Mouse (Mus musculus): Measurements from ENCODE around the gene Kif6. TPM values are rescaled to one million over a fixed set of nuclear protein-coding genes. Genes with fewer than 3 reads are reported as not detected.

Kif6 gene
- total RNA-seq, 2 experiments from 2014 or later: 0.38 to 0.46 TPM

DNA sequence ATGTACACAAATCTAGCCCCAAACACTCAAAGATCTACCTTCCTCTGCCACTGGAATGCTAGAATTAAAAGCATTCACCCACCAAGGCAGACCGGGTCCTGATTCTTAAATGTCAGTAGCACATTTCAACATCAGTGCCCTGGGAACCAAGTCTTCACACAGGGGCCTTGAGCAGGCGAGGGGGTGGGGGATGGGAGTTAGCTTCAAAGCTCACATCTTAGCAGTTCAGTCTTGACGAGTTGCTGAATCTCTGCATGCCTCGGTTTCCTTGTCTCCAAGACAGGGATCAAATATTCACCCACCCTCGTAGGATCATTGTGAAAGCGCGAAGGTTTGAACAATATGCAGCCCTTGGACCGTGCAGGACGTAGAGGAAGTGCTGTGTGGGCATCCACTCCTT, 172.4 kb downstream of the Kif6 start:
- DNase-seq (ENCODE audit: low spot score in 2 of 2): no peak

DNA sequence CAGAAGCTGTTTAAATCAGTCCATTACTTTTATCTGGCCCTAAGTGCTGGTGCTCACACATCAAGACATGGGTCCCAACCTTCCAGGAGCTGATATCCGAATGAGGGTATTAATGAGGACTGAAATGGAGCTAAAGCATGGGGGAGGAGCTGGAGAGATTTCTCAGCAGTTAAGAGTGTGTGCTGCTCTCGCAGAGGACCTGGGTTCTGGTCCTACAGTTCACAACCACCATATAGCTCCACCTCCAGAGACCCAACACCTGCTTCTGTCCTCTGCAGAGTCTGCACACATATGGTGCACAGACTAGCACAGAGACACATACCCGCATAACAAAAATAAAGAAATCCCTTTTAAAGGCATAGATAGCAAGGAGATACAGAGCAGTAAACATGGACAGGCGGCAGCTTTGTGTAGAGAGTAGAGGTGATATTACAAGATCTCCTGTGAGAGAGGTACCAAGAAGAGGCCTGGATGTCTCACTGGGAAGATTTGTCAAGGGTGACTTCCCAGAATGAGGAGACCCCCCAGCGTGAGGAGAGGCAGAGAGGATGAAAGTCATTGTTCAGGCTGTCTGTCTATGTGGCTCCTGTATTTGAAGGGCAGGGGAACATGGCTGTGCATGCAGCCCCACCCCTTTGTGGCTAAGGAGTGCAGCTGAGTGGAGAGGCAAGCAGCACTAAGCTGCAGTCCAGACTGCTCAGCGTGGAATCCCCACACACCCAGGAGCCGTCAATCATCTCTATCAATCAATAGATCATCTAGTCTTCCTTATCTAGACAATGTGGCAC, 173.4 kb downstream of the Kif6 start:
- no peak for DNase-seq (ENCODE audit: low spot score in 2 of 2)

DNA sequence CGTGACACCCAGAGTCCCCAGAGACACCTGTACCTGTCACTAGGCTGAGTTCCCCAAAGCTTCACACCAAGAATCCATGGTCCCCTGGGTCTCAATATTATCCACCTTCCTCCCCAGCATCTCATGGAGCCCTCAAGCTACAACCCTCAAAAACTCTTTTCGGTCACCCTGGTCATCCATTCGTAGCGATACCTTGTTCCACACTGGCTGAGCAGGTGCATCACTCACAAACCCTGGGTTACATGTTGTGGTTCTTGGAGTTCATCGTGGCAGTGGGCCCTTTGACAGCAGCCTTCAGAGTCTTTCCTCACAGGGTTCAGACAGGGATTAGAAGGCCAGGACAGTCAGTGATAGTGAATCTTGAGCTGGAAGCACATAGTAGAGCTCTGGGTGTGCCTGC, 176.6 kb downstream of the Kif6 start:
- no peak for DNase-seq (ENCODE audit: low spot score in 2 of 2)

DNA sequence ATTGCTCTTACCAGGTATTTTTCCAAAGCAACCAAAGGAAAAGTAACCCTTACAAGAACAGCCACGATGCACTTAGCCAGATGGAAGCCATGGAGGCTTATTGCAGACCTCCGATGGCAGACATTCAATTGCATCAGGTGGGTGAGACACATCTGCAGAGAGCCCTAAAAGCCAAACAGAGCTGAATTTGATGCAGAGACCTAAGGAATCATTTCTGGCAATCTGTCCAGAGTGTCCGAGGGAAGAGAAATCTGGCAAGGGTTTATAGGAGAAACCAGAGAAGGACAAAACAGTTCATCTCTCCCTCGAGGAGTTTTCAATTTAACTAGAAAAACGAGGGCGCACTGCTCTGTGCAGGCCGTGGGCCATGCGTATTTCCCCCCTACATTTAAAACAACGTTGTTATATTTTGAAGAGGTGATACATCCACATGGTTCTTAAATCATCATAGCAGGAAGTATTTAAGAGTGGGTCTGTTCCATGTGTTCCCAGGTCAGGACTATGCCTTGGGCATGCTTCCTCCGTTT, 177.3 kb downstream of the Kif6 start:
- DNase-seq (ENCODE audit: low spot score in 2 of 2): no peak

DNA sequence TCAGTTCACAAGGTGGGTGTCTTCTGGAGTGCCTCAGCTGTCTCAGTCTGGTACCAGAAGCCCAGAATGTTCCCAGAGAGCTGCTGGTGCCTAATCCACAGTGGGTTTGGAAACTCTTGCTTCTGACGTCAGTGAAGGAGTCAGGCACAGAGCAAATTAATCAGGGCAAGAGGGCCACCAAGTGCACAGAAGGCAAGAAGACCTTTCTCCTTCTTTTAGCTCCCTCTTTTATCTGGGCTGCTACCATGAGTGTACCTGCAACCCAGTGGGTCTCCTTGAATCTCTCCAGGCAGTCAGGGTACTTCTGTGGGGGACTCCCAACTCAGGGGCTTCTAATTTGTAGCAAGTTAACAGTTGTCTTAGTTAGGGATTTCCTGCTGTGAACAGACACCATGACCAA, 178.0 kb downstream of the Kif6 start:
- DNase-seq (ENCODE audit: low spot score in 2 of 2): no peak

DNA sequence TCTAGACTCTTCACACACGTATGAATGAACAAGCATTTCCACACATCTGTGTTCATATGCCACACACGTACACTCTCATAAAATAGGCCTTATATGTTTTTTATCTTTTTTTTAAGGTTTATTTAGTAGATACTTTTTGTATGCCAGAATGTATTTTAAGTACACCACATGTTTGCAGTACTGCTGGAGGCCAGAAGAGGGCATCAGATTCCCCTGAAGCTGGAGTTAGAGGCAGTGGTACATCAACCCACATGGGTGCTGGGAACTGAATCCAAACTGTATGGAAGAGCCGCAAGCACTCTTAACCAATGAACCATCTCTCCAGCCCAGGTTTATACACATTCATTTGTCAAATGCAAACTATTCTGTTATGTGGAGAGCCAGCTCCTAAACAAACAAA, 179.0 kb downstream of the Kif6 start:
- no peak for DNase-seq (ENCODE audit: low spot score in 2 of 2)

DNA sequence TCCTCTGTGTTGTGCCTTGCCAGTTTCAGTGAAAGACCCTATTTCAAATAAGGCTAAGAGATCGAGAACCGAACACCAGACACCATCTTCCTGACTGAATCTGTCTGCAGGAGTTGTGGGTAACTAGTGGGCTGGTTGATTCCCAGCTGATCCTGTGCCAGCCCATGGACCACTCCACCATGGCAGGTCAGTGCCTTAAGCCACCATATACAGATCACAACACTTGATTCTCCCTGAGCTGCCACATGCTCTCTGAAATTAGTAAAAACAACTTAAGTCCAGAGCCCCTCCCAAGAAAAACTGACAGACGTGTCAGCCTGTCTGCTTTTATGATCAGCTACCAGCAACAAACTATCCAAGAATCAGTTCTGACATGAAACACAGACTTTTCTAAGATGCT, 180.3 kb downstream of the Kif6 start:
- DNase-seq (ENCODE audit: low spot score in 2 of 2): no peak

DNA sequence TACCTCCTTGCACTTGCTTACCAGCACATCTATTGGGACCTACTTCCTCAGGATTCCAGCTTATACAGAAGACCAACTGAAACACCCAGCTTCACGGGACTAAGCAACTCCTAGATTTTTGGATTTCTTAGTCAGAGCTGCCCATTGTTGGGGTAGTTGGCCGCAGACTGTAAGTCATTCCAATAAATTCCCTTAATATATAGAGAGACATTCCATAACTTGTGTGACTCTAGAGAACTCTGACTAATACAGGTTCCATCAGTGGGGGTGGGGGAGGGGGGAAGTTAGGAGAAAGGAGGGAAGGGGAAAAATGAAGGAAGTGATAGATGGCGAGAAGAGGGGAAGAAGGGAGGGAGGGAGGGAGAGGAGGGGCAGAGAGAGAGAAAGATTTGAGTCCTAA, 181.2 kb downstream of the Kif6 start:
- DNase-seq (ENCODE audit: low spot score in 2 of 2): no peak

DNA sequence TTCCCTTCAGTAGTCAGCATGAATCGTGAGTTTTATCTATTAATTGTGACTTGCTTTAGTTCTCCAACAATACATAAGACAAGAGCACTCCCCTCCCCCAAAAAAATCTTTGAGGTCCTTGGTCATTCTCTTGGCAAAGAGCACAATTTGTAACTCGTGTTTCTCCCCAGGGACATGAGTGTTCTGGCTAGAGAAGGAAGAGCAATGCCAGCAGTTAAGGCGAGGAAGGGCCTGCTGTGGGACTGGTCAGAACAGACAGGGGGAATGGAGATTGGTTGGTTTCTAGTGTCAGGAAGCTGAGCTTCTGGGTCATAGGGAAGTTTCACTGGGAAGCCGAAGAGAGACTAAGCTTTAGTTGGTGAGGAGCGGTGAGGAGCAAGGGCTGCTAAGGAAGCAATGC, 184.2 kb downstream of the Kif6 start:
- DNase-seq (ENCODE audit: low spot score in 2 of 2): no peak

DNA sequence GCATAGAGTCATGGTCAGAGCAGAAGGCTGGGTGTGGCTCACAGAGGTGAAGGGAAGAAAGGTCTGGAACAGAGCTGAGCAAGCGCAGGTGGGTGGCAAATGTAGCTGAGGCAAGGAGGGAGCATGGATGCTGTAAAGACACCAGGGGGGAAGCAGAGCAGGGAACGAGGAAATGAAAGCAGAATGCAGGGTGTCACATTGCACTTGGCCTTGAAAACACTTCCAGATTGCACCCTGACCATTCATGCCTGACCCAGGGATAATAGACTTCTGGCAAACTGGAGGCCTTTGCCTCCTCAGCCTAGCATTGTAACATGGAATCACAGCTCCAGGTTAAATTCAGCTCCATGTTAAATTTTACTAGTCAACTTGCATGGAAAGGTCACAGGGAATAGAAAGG, 185.2 kb downstream of the Kif6 start:
- DNase-seq (ENCODE audit: low spot score in 2 of 2): no peak

DNA sequence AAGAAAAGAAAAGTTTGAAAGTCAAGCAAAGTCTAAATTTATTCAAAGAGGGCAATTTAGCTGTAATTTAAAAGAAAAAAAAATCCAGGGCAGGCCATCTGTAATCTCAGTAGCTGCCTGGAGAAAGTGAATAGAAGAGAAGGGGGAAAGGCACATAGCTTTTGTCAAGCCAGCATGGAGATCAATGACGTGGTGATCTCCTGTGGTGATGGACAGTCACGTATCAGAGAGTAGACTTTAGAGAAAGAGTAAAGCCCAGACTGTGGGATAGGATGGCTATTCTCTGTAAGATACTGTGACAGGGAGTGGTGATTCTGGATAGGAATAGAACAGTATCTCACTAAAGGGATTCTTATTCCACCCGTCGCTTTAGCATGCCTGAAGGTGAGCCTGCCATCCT, 192.5 kb downstream of the Kif6 start:
- no peak for DNase-seq (ENCODE audit: low spot score in 2 of 2)

DNA sequence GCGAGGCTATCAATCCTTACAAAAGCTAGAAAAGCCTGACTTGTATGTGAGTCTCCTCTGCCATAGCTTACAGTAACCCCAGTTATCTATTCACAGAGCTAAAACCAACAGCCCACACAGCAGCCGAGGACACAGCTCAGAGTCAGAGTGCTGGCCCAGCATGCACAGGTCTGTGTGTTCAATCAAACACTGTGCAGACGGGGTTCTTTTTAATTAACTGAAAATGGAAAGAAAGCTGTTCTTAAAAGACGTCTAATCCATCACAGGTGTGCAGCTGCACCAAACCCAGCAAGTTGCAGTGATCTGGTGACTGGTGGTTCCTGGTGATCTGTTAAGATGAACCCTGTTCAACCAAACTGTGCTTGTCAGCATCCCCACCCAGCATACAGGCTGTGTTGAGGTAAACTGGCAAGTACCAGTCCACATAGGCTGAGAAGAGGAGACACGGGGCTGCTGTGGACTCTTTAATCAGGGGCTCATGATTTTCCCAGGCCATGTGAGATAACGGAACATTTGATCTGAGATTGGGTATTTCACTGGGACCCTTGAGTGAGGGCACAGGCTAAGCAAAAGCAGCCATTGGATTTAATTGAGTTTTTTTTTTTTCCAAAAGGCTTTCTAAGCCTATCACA, 193.9 kb downstream of the Kif6 start:
- DNase-seq (ENCODE audit: low spot score in 2 of 2): no peak

DNA sequence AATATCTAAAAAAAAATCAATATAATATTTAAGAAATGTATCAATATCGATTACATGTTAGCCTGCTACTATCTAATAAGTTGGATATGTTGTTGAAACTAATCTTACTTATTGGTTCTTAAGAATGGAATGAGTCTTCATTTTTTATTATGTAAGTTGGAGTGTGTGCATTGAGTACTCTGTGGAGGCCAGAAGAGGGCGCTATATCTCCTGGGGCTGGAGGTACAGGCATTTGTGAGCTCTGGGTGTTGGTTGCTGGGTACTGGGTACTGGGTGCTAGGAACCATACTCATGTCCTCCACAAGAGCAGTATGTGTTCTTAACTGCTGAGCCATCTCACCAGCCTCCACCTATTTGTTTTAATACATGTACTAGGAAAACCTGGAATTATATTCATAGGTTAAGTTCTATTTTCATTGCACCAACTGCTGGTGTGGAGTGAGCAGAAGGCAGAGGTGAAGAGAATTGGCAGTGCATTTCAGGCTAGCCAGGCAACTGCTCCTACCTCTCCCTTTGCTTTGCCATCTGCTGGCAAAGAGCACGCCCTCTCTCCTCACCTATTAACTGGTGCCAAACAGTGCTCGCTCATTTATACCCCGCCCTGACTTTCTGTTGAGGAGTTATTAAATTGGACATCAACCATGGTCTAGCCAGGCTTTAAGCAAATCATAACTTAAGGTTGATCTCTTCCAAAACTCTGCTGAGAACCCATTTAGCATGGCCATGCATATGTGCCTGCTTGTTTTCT, 199.1 kb downstream of the Kif6 start:
- no peak for DNase-seq (ENCODE audit: low spot score in 2 of 2)

DNA sequence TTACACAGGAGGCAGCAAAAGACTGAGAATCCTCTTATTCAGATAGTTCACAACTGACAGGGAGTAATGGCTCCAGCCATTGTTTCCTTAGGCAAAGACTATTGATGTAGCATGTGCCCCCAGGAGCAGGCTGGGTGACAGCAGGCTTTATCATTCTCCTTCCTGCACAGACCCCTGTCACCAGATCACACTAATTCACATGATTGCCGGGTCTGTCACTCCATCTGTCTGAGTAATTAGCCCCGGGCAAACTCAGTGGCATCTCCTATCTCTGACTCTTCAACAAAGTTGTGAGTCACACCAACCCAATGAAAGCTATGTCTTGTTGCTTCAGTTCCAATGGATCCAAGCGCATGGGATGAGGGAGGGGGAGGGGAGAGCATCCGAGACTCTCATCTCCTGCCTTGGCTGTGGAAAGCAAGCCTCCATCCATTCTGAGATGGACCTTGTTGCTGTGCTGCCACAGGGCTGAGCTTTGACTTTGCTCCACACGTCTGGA, 201.2 kb downstream of the Kif6 start:
- no peak for DNase-seq (ENCODE audit: low spot score in 2 of 2)

DNA sequence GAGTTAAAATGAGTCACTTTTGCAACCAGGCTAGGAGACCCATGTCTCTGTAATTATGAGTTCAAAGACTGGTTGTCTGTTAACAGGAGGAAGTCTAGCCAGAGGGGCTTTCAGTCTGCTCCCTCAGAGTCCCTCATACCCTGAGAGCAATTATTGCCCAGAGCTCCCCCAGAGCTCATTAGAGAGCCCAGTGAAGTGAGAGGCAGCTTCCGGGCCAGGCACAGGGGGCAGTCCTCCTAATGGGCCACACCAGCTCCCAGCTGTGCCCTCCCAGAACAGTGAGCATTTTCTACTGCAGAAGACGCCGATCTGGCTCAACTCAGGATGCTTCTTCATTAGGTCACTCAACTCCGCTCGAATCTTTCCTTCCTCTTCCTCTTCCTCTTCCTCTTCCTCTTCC, 201.8 kb downstream of the Kif6 start:
- no peak for DNase-seq (ENCODE audit: low spot score in 2 of 2)

DNA sequence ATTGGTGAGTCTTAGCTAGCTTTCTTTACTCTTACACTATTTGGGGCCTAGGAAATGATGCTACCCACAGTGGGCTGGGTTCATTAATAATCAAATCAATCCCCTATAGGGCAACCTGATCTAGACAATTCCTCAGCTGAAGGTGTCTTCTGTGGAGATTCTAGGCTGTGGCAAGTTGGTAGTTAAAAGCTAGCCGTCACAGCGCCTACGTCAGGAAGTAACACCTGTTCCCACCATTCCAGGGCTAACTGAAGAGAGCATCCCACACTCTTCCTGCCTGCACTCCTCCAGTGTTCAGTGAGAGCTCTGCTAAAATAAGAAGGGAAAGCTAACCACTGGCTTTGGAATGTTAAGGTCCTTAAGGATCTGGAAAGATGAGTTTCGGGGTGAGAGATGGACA, 205.3 kb downstream of the Kif6 start:
- no peak for DNase-seq (ENCODE audit: low spot score in 2 of 2)

DNA sequence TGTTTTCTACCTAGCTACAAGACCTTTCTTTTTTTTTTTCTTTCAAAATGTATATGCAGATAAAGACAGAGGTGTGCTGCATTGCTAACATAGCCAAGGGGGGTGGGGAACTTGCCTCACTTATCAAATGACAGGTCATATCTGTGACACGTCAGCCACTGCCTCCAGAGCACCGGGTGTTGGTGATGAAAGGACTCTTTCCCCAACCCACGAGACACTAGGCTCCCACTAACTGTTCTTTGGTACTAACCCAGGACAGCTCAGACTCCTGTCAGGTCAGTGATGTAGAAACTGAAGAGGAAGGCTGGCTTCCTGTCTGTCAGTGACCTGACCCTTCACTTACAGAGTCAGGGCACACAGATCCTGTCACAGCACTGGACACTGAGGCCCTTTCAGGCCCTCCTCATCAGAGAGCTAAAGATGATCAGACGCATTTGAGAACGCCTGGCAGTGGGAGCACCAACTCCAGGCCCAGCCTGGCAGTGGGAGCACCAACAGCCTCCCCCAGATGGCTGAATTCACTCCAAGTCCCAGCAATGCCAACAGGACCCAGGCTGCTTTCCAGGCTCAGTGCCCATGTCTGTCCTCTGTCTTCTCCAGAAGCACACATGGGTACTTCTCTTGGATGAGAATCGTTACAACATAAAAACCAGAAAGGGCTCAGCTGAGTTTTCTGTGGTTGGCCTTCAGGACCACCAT, 209.4 kb downstream of the Kif6 start:
- DNase-seq (ENCODE audit: low spot score in 2 of 2): no peak

DNA sequence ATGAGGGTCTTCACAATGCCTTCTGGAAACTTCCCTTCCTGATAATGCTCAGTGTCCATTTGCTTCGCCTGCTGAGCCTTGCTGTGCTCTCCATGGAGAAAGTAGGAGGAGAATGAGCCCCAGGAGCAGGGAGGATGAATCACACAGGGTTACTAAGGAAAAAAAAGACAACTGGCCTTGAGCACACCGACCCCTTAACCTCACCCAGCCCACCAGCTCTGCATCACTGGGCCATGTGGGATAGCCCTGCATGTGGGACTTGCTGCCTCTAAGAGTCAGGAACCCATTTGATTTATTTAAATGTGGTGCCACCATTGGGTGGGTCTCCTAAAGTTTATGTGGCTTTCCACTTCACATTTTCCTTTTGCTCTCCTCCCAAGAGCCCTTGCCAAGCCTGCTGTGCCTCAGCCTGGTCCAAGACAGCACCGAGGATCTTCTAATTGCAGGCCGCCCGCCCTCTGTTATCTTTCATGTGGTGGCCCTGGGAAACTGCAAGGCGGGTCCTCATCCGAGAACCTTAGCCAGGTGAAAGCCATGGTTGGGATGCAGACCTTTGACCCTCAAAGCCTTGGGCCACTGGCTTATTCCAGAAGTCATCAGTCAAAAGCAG, 210.0 kb downstream of the Kif6 start:
- DNase-seq (ENCODE audit: low spot score in 2 of 2): no peak

DNA sequence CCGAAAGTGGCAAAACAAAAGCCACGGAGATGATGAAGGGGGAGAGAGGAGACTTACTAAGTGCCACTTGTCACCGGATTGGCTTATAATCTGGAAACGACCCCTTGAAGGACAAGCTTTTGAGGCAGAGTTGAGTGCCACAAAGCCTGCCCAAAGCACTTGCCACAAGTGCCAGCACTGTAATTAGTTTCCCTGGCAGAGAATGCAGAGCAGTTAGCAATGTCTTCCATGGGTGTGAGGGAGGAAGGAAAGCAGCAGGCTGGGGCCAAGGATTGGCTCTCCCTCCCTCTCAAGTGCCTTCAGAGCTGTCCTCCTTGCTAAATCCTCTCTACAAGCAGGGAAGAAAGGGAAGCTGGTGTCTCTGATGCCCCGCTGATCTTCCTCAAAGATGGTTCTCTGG, 210.9 kb downstream of the Kif6 start:
- DNase-seq (ENCODE audit: low spot score in 2 of 2): no peak

DNA sequence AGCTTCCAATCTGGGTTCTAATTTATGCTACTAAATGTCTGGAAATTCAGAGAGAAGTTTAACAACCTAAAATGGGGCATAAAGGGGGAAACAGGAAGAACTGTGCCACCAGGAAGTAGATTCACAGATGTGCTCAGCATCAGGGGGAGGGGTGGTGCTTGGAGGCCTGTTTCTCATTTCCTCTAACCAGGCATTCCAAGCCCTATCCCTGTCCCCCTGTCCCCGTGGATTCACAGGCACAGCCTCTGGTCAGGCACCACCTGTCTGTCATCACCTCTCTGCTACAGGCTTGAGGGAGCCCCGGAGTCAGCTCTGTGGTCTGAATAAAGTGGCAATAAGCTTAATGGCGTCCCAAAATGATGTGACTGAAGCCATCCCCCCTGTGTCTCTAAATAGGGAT, 216.8 kb downstream of the Kif6 start:
- DNase-seq (ENCODE audit: low spot score in 2 of 2): no peak

DNA sequence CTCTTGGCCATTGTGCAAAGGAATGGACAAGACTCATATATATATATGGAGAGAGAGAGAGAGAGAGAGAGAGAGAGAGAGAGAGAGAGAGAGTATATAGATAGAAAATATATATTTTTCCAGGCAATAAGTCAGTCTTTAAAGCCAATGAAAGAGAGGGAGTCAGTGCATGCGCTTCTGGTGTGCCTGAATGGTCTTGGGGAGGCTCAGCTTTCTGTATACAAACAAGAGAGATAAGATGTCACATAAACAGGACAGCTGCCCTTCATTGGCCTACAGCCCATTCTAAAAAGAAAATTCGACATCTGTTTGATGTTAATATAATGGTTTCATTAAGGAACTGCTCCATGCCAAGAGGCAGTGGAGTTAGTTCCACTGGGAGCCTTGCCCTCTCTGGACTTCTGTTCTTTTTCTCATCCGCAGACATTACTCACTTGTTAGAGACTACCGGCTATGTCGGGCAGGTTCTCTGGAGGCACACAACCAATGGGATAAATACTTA, 219.2 kb downstream of the Kif6 start:
- DNase-seq (ENCODE audit: low spot score in 2 of 2): no peak
